Mouse (Mus musculus) intestine, embryonic 16.5 days (tissue): ENCODE data around the gene Cyp1a2. TPM values are rescaled to one million over a fixed set of nuclear protein-coding genes. Genes with fewer than 3 reads are reported as not detected.

ENCODE experiments used
- ATAC-seq: fragments of 200-750 bp; cut with Nextera tagmentation; 2 replicates; pipeline ENCODE4 v1.8.0; 2017; ENCODE audit warnings: moderate TSS enrichment, moderate library complexity
- H3K27ac ChIP-seq: fragments of 300-500 bp; sonication (generic); 2 replicates; pipeline ENCODE4 v1.5.1; 2014; ENCODE audit warnings: mild to moderate bottlenecking, low read length
- H3K27me3 ChIP-seq: fragments of 300-500 bp; sonication (generic); replicated peaks from 2 replicates; pipeline ENCODE4 v1.6.1; 2014; ENCODE audit warnings: low read length, control low read depth, mixed read lengths; ENCODE audit not compliant: control insufficient read depth, insufficient read depth
- H3K36me3 ChIP-seq: fragments of 300-500 bp; sonication (generic); 2 replicates; pipeline ENCODE4 v1.6.1; 2014; ENCODE audit warnings: low read length, control low read depth; ENCODE audit not compliant: control insufficient read depth, insufficient read depth
- H3K4me1 ChIP-seq: fragments of 300-500 bp; sonication (generic); 2 replicates; pipeline ENCODE4 v1.6.1; 2014; ENCODE audit warnings: low read length, control low read depth, mixed read lengths; ENCODE audit not compliant: control insufficient read depth, insufficient read depth
- H3K4me2 ChIP-seq: fragments of 300-500 bp; sonication (generic); 2 replicates; pipeline ENCODE4 v1.6.1; 2014; ENCODE audit warnings: low read depth, low read length, control low read depth
- H3K4me3 ChIP-seq: fragments of 300-500 bp; sonication (generic); 2 replicates; pipeline ENCODE4 v1.5.1; 2014; ENCODE audit warnings: mild to moderate bottlenecking, low read length
- H3K9ac ChIP-seq: fragments of 300-500 bp; sonication (generic); 2 replicates; pipeline ENCODE4 v1.6.1; 2014; ENCODE audit warnings: low read depth, low read length
- H3K9me3 ChIP-seq: fragments of 300-500 bp; sonication (generic); 2 replicates; pipeline ENCODE4 v1.6.1; 2016; ENCODE audit warnings: low read length, control low read depth; ENCODE audit not compliant: control insufficient read depth
- WGBS: fragments of 180-500 bp; shearing (Covaris S2); extraction: QIAGEN DNeasy Blood & Tissue Kit; methylation state at CpG from one replicate; pipeline ENCODE4 v1.1.7; 2014; 5-methylcytosine and 5-hydroxymethylcytosine counted together
- polyA plus RNA-seq: library from polyadenylated mRNA; unstranded; fragments of >200 nt; fragmentation: Nextera tagmentation; extraction: Ambion mirVana; gene quantifications from 2 replicates; pipeline ENCODE4 v1.2.1, GENCODE M21; 2015

The Cyp1a2 gene
- polyA plus RNA-seq, 1 experiment from 2014 or later = not detected

- Histone ChIP-seq H3K9me3 (no peaks in the 10 kb centered on the region), H3K36me3 (no peaks in the 10 kb centered on the region), H3K4me2 (no peak overlapping the region), H3K27ac (no peak overlapping the region), H3K9ac (no peak overlapping the region), H3K4me3 (no peak overlapping the region), H3K27me3 (no peaks in the 10 kb centered on the region), H3K4me1 (peaks cover 10% of the 10 kb centered on the region)
- 50% methylated on average over 7 of the region's 7 CpGs for WGBS
- peak; percentile 54 for ATAC-seq
Measured at GRCm38 (mm10) chr9:57664616-57665015, 18.9 kb downstream of the Cyp1a2 start.

DNA sequence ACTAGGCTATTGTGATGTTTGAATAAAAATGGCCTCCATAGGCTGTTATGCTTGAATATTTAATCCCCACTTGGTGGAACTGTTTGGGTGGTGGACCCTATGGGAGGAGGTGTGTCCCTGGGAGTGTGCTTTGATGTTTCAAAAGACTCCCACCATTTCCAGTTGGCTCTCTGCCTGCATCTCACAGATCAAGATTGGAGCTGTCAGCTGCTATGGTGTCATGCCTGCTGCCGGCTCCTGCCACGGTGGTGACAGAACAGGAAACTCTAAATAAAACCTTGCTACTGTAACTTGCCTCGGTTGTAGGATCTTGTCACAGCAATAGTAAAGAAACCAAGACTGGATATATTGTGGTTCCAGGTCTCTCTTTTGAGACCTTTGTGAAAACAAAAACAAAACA is 22.0 kb downstream of the Cyp1a2 start:
- Histone ChIP-seq H3K4me2 (no peak overlapping the region), H3K27me3 (no peaks in the 10 kb centered on the region), H3K4me3 (no peak overlapping the region), H3K27ac (no peak overlapping the region), H3K9ac (no peak overlapping the region), H3K36me3 (no peaks in the 10 kb centered on the region), H3K4me1 (no peaks in the 10 kb centered on the region), H3K9me3 (no peaks in the 10 kb centered on the region)
- no peak for ATAC-seq
- WGBS = 64% methylated on average over 3 of the region's 3 CpGs

DNA sequence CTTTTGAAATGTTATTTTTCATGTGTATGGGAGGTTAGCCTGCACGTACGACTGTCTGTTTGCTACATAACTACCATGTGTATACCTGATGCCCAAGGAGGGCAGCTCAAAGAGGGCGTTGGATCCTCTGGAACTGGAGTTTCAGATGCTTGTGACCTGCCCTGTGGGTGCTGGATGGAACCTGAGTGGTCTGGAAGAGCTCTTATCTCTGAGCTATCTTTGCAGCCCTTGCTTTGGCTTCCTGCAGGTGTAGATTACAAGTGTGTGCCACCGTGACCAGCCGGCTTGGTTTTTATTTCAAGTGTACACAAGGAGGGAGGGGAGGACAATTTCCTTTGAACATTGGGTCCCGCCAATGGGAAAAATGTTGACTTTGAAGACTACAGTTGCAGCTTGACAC is 23.0 kb downstream of the Cyp1a2 start:
- ATAC-seq = peak; percentile 29
- H3K4me2 ChIP-seq = no peak overlapping the region
- 54% methylated on average over 6 of the region's 6 CpGs for WGBS

GRCm38 (mm10) chr9:57659774-57660173 is 23.7 kb downstream of the Cyp1a2 start:
- no peaks in the 10 kb centered on the region for H3K9me3 ChIP-seq
- no peak overlapping the region for H3K9ac ChIP-seq
- peak; percentile 73 for ATAC-seq
- H3K36me3 ChIP-seq = no peaks in the 10 kb centered on the region
- H3K4me1 ChIP-seq = peaks cover 5% of the 10 kb centered on the region
- WGBS = 13% methylated on average over 4 of the region's 4 CpGs
- no peak overlapping the region for H3K4me3 ChIP-seq
- H3K27me3 ChIP-seq = no peaks in the 10 kb centered on the region
- H3K27ac ChIP-seq = no peak overlapping the region
- H3K4me2 ChIP-seq = no peak overlapping the region

More for the DNA sequence above, 23.0 kb downstream of the Cyp1a2 start:
- no peaks in the 10 kb centered on the region for H3K9me3 ChIP-seq
- no peaks in the 10 kb centered on the region for H3K36me3 ChIP-seq
- no peak overlapping the region for H3K4me3 ChIP-seq
- H3K27ac ChIP-seq = no peak overlapping the region
- no peak overlapping the region for H3K9ac ChIP-seq
- peaks cover 5% of the 10 kb centered on the region for H3K4me1 ChIP-seq
- H3K27me3 ChIP-seq = no peaks in the 10 kb centered on the region

GRCm38 (mm10) chr9:57658970-57659369 is 24.5 kb downstream of the Cyp1a2 start:
- H3K4me2 ChIP-seq = no peak overlapping the region
- no peak for ATAC-seq
- no peaks in the 10 kb centered on the region for H3K27me3 ChIP-seq
- no peak overlapping the region for H3K27ac ChIP-seq
- peaks cover 5% of the 10 kb centered on the region for H3K4me1 ChIP-seq
- H3K4me3 ChIP-seq = no peak overlapping the region
- 87% methylated on average over 4 of the region's 4 CpGs for WGBS
- no peak overlapping the region for H3K9ac ChIP-seq
- H3K36me3 ChIP-seq = no peaks in the 10 kb centered on the region
- no peaks in the 10 kb centered on the region for H3K9me3 ChIP-seq

DNA sequence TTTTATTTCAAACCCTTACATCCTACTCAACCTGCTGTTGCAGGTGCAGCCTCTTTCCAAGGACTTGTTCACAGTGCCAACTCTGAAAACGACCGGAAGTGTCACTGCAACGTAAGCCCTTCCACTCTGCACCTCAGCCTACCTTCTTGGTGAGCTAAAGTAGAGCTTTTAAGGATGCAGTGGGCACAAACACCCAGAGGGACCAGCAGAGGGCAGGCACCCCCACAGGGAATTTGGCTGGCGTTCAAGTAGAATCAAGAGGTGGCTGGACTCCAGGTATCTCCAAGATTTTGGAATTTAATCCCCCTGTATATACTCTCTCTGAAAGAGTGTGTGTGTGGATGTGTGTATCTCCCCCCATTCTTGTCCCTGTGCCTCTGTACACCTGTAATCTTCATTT is 25.7 kb downstream of the Cyp1a2 start:
- H3K36me3 ChIP-seq = no peaks in the 10 kb centered on the region
- no peaks in the 10 kb centered on the region for H3K9me3 ChIP-seq
- no peak overlapping the region for H3K9ac ChIP-seq
- H3K4me3 ChIP-seq = no peak overlapping the region
- peaks cover 13% of the 10 kb centered on the region for H3K4me1 ChIP-seq
- 50% methylated on average over 4 of the region's 4 CpGs for WGBS
- H3K27me3 ChIP-seq = no peaks in the 10 kb centered on the region
- no peak overlapping the region for H3K27ac ChIP-seq
- ATAC-seq = no peak
- H3K4me2 ChIP-seq = no peak overlapping the region

DNA sequence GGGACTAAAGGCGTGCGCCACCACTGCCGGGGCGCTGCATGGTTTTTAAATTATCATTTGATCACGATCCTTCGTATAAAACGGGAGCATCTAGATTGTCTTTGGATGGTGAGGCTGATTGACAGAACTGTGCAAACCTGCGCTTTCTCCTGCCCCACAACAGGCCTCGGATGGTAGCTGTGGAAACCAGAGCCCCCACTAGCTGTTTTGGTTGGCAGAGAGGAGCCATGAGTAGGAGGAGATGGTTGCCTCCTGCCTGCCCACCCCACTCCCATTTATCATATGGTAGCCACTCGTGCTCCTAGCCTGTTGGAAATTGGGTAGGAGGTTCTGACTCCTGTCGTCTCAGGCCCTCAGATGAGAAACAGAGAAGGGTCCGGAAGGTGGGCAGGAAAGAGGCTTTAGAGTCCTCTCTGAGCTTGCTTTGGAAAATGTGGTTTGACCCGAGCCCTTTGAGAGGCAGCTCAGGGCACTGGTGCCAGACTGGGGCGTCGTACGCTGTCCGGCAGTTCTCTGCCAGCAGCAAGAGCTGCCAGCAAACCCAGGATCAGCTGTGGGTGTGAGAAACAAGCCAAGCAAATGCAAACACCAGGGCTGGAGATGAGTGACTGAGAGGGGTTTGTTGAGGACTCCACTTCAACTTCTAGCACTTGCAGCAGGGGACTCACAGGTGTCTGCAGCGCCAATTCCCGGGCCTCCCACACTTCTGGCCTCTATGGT is 26.7 kb downstream of the Cyp1a2 start:
- Histone ChIP-seq H3K9ac (no peak overlapping the region), H3K4me1 (peaks cover 16% of the 10 kb centered on the region), H3K27ac (no peak overlapping the region), H3K4me3 (no peak overlapping the region), H3K36me3 (no peaks in the 10 kb centered on the region), H3K27me3 (no peaks in the 10 kb centered on the region), H3K9me3 (no peaks in the 10 kb centered on the region), H3K4me2 (no peak overlapping the region)
- no peak for ATAC-seq
- 84% methylated on average over 19 of the region's 19 CpGs for WGBS

GRCm38 (mm10) chr9:57655749-57656148 is 27.8 kb downstream of the Cyp1a2 start:
- H3K27ac ChIP-seq = no peak overlapping the region
- peak; percentile 78 for ATAC-seq
- 3% methylated on average over 11 of the region's 11 CpGs for WGBS
- H3K4me2 ChIP-seq = peak overlapping the region; percentile 53
- H3K27me3 ChIP-seq = no peaks in the 10 kb centered on the region
- H3K4me3 ChIP-seq = peak overlapping the region; percentile 26
- peak overlapping the region; percentile 62 for H3K9ac ChIP-seq
- H3K4me1 ChIP-seq = peaks cover 23% of the 10 kb centered on the region
- no peaks in the 10 kb centered on the region for H3K36me3 ChIP-seq
- H3K9me3 ChIP-seq = no peaks in the 10 kb centered on the region

DNA sequence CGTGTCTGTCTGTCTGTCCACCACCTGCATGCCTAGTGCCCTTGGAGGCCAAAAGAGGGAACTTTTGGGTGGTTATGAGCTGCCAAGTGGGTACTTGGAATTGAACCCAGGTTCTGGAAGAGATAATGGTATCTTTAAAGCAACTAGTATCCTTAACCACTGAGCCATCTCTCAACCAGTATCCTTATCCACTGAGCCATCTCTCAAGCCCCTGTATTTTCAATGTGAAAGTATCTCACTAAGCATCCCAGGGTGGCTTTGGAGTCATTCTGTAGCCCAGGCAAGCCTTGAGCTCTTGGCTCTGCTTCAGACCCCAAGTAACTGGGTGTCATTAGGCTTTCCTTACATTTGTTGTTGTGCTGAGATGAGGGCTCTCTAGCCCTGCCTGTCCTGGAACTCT is 28.5 kb downstream of the Cyp1a2 start:
- ATAC-seq = no peak
- Histone ChIP-seq H3K9me3 (no peaks in the 10 kb centered on the region), H3K36me3 (no peaks in the 10 kb centered on the region), H3K4me1 (peaks cover 28% of the 10 kb centered on the region), H3K4me3 (no peak overlapping the region), H3K9ac (no peak overlapping the region), H3K4me2 (no peak overlapping the region), H3K27me3 (no peaks in the 10 kb centered on the region), H3K27ac (no peak overlapping the region)
- 83% methylated on average over 1 of the region's 1 CpGs for WGBS

DNA sequence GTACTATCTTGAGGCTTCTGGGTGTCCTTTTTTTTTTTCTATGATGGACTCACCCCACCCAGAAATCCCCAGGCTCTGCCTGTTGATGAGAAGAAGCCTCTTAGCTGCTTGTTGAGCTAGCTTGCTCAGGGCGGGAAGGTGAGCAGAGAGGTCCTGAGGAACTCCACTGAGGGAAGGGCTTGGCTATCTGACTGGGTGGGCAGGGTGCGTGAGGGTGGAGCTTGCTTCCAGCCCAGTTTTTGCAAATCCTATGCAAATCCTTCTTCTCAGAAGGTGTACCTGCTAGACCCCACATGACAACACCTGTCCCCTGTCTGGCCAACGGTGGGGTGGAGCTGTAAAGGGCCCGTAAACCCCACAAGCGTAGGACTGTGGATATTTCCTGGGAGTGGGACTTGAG is 30.2 kb downstream of the Cyp1a2 start, which contains the start of gene Csk:
TSS of gene Csk (minus strand) at position 349 of the 400 bp plus-strand sequence.
- Histone ChIP-seq H3K4me1 (peaks cover 33% of the 10 kb centered on the region), H3K36me3 (no peaks in the 10 kb centered on the region), H3K9ac (no peak within 1 kb of the TSS; the same call in 1 of the 2 replicates), H3K9me3 (no peaks in the 10 kb centered on the region), H3K4me2 (no peak within 1 kb of the TSS), H3K27ac (no peak within 1 kb of the TSS), H3K27me3 (no peaks in the 10 kb centered on the region), H3K4me3 (no peak within 1 kb of the TSS)
- WGBS = 53% methylated on average over 5 of the region's 5 CpGs
- no peak for ATAC-seq
